Mouse (Mus musculus) C2C12 (cell line): Measurements from ENCODE around the gene Tnrc18. TPM values are rescaled to one million over a fixed set of nuclear protein-coding genes. Genes with fewer than 3 reads are reported as not detected.
A peak's percentile ranks its signal among the peaks of the same experiment; 100 is the strongest.

ENCODE experiments used
- H3K27me3 ChIP-seq: one replicate; pipeline ENCODE4 v1.6.1; 2011; ENCODE audit not compliant: control insufficient read depth, insufficient read depth, insufficient read length
- H3K36me3 ChIP-seq: one replicate; pipeline ENCODE4 v1.6.1; 2011; ENCODE audit not compliant: control insufficient read depth, insufficient read depth
- H3K4me3 ChIP-seq: one replicate; pipeline ENCODE4 v1.5.1; 2011; ENCODE audit warnings: mild to moderate bottlenecking, control low read depth; ENCODE audit not compliant: poor library complexity, insufficient read depth, severe bottlenecking
- H3K79me2 ChIP-seq: one replicate; pipeline ENCODE4 v1.6.1; 2011; ENCODE audit not compliant: control insufficient read depth, insufficient read depth
- H3K79me3 ChIP-seq: one replicate; pipeline ENCODE4 v1.6.1; 2011; ENCODE audit warnings: low read depth, control low read depth
- H3ac ChIP-seq: one replicate; pipeline ENCODE3; 2011; ENCODE audit warnings: low read depth; ENCODE audit not compliant: control insufficient read depth, insufficient read length
- CEBPB ChIP-seq: IDR thresholded peaks from one replicate; pipeline ENCODE4 v1.6.1; 2011; ENCODE audit warnings: low read depth, mild to moderate bottlenecking, control low read depth, moderate library complexity
- CTCF ChIP-seq: IDR thresholded peaks from one replicate; pipeline ENCODE4 v1.5.1; 2011; ENCODE audit not compliant: control insufficient read depth, insufficient read depth, insufficient read length
- FOSL1 ChIP-seq: IDR thresholded peaks from one replicate; pipeline ENCODE4 v1.8.0; 2011; ENCODE audit warnings: mild to moderate bottlenecking, low read length; ENCODE audit not compliant: poor library complexity, insufficient read depth, severe bottlenecking
- MAX ChIP-seq: IDR thresholded peaks from one replicate; pipeline ENCODE4 v1.6.1; 2011; ENCODE audit warnings: mild to moderate bottlenecking, control low read depth
- MYOD1 ChIP-seq: IDR thresholded peaks from one replicate; pipeline ENCODE4 v1.6.1; 2011; ENCODE audit warnings: low read depth; ENCODE audit not compliant: control insufficient read depth, insufficient read length
- MYOG ChIP-seq: IDR thresholded peaks from one replicate; pipeline ENCODE4 v1.6.1; 2011; ENCODE audit not compliant: control insufficient read depth, insufficient read length; ENCODE audit errors: extremely low read depth
- USF1 ChIP-seq: IDR thresholded peaks from one replicate; pipeline ENCODE4 v1.6.1; 2011; ENCODE audit warnings: low read depth, mild to moderate bottlenecking, control low read depth, moderate library complexity
- polyA plus RNA-seq: library from polyadenylated mRNA; unstranded; fragments of >200 nt; fragmentation: generic; extraction: Trizol; gene quantifications from one replicate; pipeline ENCODE4 v1.2.1, GENCODE M21; 2012; ENCODE audit warnings: missing spikeins

Tnrc18 gene
- polyA plus RNA-seq, 1 experiment = 44.3 TPM

DNA sequence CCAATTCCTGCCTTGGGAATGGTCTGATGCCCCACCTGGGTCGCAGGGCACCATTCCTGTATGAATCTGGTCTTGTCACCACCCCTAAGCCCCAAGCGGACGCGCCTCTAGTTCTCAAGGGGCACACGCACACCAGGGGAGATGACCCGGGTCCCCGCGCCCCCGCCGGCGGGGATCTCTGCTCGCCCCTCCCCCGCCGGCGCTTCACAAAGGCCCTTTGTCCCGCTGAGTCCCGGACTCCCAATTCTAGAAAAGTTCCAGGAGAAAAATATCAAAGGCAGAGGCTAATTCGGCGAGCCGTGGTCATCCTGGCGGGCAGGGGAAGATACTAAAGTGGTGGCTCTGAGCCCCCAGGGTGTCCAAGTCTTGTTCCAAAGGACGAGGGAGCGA, 3.7 kb downstream of the Tnrc18 start:
- H3K79me2 ChIP-seq = peaks cover 97% of the 10 kb centered on the region
- peak overlapping the region; percentile 78 for H3K4me3 ChIP-seq
- TF ChIP-seq MYOG = no peak
- TF ChIP-seq MAX = no peak
- no peak for TF ChIP-seq MYOD1
- no peak for TF ChIP-seq CTCF
- no peak for TF ChIP-seq CEBPB
- no peak for TF ChIP-seq FOSL1
- no peak for TF ChIP-seq USF1
- H3K36me3 ChIP-seq = peaks cover 26% of the 10 kb centered on the region
- peaks cover 88% of the 10 kb centered on the region for H3K79me3 ChIP-seq
- peak overlapping the region; percentile 96 for H3ac ChIP-seq
- H3K27me3 ChIP-seq = no peaks in the 10 kb centered on the region

DNA sequence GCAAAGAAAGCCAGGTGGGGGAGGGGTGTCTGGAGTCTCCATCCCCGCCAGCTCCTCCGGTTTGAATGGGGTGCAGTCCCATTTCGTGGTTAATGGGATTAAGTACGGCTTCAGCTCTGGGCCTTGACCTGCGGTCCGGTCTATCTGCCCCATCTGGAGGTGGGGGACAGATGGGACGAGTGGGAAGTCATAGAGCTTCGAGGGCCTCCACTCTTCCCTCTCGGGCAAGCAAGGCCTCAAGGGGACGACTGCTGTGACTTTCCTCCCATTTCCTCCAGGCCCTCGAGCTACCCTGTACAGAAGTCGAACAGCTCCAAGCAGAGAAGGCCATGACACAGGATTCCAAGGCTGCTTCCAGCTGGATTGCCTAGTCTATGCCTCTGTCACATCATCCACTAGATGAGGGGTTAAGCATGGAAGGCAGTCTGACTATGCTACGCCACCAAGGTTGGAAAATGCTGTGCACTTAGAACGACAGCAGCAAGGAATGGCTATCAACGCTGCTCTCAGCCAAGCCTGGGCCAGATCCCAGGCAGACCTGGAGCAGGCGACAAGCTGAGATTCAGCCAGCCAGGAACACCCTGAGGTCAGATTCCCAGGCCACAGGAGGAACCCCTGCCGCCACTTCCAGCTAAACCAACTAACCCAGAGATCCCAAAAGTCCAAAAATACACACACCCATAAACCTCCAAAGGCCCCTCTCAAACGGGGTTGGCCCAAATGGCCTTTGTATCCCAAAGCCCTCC, 4.3 kb downstream of the Tnrc18 start:
- H3ac ChIP-seq = peak overlapping the region; percentile 96
- TF ChIP-seq USF1 = no peak
- no peak for TF ChIP-seq MAX
- TF ChIP-seq MYOG = no peak
- no peak for TF ChIP-seq MYOD1
- no peak for TF ChIP-seq FOSL1
- TF ChIP-seq CTCF = no peak
- H3K79me3 ChIP-seq = peaks cover 88% of the 10 kb centered on the region
- no peaks in the 10 kb centered on the region for H3K27me3 ChIP-seq
- peak overlapping the region; percentile 78 for H3K4me3 ChIP-seq
- H3K79me2 ChIP-seq = peaks cover 97% of the 10 kb centered on the region
- H3K36me3 ChIP-seq = peaks cover 28% of the 10 kb centered on the region

DNA sequence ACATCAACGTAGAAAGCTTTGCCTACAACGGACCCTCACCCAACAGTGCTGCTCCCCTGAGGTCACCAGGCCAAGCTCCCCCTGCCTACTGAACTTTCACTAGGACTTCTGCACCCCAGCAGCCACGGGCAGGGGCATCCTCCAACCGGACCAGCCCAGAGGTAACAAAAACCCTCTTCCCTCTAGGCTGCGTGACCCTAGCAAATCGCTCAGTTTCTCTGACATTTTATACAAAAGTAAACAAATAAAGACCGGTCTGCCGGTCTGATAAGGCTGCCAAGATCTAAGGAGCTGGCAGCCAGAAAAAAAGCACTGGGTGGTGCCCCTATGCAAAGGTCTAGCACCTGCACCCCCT, 4.9 kb downstream of the Tnrc18 start:
- Histone ChIP-seq H3K4me3 (peak overlapping the region; percentile 78), H3K79me2 (peaks cover 99% of the 10 kb centered on the region), H3K27me3 (no peaks in the 10 kb centered on the region), H3K36me3 (peaks cover 34% of the 10 kb centered on the region), H3ac (no peak overlapping the region), H3K79me3 (peaks cover 92% of the 10 kb centered on the region)
- no peak for TF ChIP-seq MAX
- no peak for TF ChIP-seq MYOG
- no peak for TF ChIP-seq USF1
- TF ChIP-seq CTCF = no peak
- no peak for TF ChIP-seq CEBPB
- TF ChIP-seq FOSL1 = no peak
- TF ChIP-seq MYOD1 = no peak

DNA sequence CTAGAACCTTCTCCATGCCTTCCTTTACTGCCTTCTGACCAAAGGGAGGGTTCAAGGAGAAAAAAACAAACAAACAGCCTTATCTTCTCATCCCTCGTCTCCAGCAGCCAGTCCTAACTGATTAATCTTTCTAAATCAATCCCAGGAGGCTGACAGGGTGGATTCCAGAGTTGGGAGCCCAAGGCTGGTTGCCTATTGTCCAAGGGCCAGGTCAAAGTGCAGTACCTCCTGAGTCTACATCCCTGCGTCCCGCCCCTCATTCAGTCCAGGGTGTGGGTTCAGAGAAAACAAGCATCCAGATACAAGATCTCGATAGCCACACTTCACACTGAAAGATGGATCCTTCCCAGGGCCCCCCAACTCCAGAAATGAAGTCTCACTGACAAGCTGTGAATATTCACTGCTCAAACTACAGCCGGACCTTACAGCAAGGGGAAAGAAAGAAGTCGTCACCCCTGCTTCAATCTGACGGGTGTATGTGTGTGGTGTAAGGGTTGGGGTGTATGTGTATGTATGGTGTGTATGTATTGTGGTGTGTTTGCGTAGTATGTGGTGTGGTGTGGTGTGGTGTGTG, 5.5 kb downstream of the Tnrc18 start:
- H3K27me3 ChIP-seq = no peaks in the 10 kb centered on the region
- H3K79me3 ChIP-seq = peaks cover 97% of the 10 kb centered on the region
- H3K79me2 ChIP-seq = peaks cover 100% of the 10 kb centered on the region
- TF ChIP-seq CEBPB = no peak
- TF ChIP-seq MYOD1 = no peak
- TF ChIP-seq MYOG = no peak
- TF ChIP-seq USF1 = no peak
- TF ChIP-seq MAX = no peak
- TF ChIP-seq CTCF = no peak
- TF ChIP-seq FOSL1 = no peak
- no peak overlapping the region for H3ac ChIP-seq
- no peak overlapping the region for H3K4me3 ChIP-seq
- peaks cover 40% of the 10 kb centered on the region for H3K36me3 ChIP-seq

DNA sequence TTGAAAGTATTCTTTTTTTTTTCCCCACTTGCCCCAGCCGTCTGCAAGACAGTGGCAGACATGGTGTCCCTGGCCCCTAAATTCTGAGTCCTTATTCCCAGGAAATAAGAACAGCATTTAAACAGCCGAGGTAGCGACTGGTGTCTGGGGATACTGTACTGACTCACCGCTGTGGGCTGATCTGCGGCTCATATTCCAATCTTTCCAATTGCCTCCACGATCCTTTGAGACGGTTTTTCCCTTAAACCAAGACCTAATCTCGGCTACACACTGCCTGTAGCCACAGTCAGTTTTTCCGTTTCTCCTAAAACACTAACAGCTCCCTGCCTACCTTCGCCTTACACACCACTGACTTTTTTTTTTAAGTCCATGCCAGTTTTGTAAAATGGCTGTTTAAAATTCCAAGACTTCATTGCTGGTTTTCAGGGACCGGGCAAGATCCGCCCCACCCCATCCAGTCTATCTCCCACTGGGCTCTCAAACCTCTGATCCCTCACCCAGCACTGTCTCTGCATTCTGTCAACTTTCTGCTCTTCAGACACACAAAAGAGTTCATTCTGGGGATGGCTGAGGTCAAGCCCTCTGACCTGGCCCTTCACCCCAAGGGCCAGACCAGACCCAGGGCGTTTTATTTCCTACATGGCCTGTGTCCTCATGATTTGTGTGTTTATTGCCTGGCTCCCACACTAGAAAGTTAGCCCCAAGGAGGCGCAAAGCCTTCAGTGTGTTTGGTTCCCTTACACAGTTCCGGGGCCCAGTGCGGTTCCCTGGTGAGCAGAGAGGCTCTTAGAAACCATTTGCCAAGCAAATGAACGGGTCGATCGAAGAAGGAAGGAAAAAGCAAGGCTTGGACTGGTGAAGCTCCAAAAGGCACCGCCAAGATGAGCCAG, 6.5 kb downstream of the Tnrc18 start:
- Histone ChIP-seq H3K79me3 (peaks cover 97% of the 10 kb centered on the region), H3K79me2 (peaks cover 100% of the 10 kb centered on the region), H3K27me3 (no peaks in the 10 kb centered on the region), H3K36me3 (peaks cover 50% of the 10 kb centered on the region), H3K4me3 (peak overlapping the region; percentile 6), H3ac (no peak overlapping the region)
- no peak for TF ChIP-seq MYOG
- no peak for TF ChIP-seq CTCF
- TF ChIP-seq MYOD1 = no peak
- no peak for TF ChIP-seq MAX
- TF ChIP-seq FOSL1 = no peak
- no peak for TF ChIP-seq CEBPB

DNA sequence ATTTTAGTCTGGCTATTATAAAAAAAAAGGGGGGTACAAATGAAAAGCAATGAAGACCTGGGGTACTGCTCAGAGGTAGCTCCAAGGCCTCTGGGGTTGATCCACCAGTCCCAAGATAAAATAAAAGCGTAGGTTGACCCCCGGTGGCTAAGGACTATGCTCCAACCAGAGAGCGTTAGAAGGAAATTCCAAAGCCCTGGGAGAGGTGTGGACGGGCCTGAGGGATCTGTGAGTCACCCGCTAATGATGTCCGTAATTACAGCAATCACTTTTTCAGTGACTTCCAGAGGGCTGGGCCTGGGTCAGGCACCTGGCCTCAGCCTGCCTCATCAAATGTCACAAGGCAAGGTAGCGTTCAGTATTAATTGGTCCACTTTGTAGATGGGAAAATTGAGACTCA, 9.8 kb downstream of the Tnrc18 start:
- no peak overlapping the region for H3K4me3 ChIP-seq
- H3K79me3 ChIP-seq = peaks cover 98% of the 10 kb centered on the region
- H3K36me3 ChIP-seq = peaks cover 60% of the 10 kb centered on the region
- H3ac ChIP-seq = no peak overlapping the region
- no peaks in the 10 kb centered on the region for H3K27me3 ChIP-seq
- H3K79me2 ChIP-seq = peaks cover 100% of the 10 kb centered on the region
- peak; percentile 8 for TF ChIP-seq MYOD1
- no peak for TF ChIP-seq MYOG
- TF ChIP-seq CTCF = no peak
- TF ChIP-seq USF1 = no peak
